Mouse (Mus musculus) midbrain, embryonic 16.5 days (tissue): Measurements from ENCODE around the gene Vps8. TPM values are rescaled to one million over a fixed set of nuclear protein-coding genes. Genes with fewer than 3 reads are reported as not detected.

Experiments
- ATAC-seq: fragments of 200-750 bp; cut with Nextera tagmentation; 2 replicates; pipeline ENCODE4 v1.8.0; 2017; ENCODE audit warnings: moderate TSS enrichment
- H3K27ac ChIP-seq: fragments of 300-500 bp; sonication (generic); 2 replicates; pipeline ENCODE4 v1.5.1; 2014; ENCODE audit warnings: mild to moderate bottlenecking, low read length, mixed read lengths
- H3K27me3 ChIP-seq: fragments of 300-500 bp; sonication (generic); 2 replicates; pipeline ENCODE4 v1.6.1; 2014; ENCODE audit warnings: low read depth, low read length, mixed read lengths; ENCODE audit not compliant: control insufficient read depth, insufficient read depth
- H3K36me3 ChIP-seq: fragments of 300-500 bp; sonication (generic); 2 replicates; pipeline ENCODE4 v1.6.1; 2014; ENCODE audit warnings: mild to moderate bottlenecking, low read length, moderate library complexity, mixed read lengths; ENCODE audit not compliant: control insufficient read depth, insufficient read depth
- H3K4me1 ChIP-seq: fragments of 300-500 bp; sonication (generic); 2 replicates; pipeline ENCODE4 v1.6.1; 2014; ENCODE audit warnings: mild to moderate bottlenecking, low read length, mixed read lengths; ENCODE audit not compliant: control insufficient read depth, insufficient read depth
- H3K4me2 ChIP-seq: fragments of 300-500 bp; sonication (generic); 2 replicates; pipeline ENCODE4 v1.6.1; 2014; ENCODE audit warnings: mild to moderate bottlenecking, low read length, mixed read lengths
- H3K4me3 ChIP-seq: fragments of 300-500 bp; sonication (generic); 2 replicates; pipeline ENCODE4 v1.5.1; 2014; ENCODE audit warnings: low read depth, mild to moderate bottlenecking, low read length, moderate library complexity, mixed read lengths
- H3K9ac ChIP-seq: fragments of 300-500 bp; sonication (generic); 2 replicates; pipeline ENCODE4 v1.6.1; 2014; ENCODE audit warnings: low read depth, low read length, mixed read lengths
- H3K9me3 ChIP-seq: fragments of 300-500 bp; sonication (generic); replicated peaks from 2 replicates; pipeline ENCODE4 v1.6.1; 2014; ENCODE audit warnings: mild to moderate bottlenecking, low read length, mixed read lengths; ENCODE audit not compliant: control insufficient read depth, poor library complexity, severe bottlenecking
- WGBS: fragments of 180-500 bp; shearing (Covaris S2); extraction: QIAGEN DNeasy Blood & Tissue Kit; methylation state at CpG from one replicate; pipeline ENCODE4 v1.1.7; 2014; 5-methylcytosine and 5-hydroxymethylcytosine counted together
- polyA plus RNA-seq: library from polyadenylated mRNA; unstranded; fragments of >200 nt; fragmentation: Nextera tagmentation; extraction: Ambion mirVana; gene quantifications from 2 replicates; pipeline ENCODE4 v1.2.1, GENCODE M21; 2015

Gene Vps8
- polyA plus RNA-seq, 1 experiment from 2014 or later = 41.2 TPM

DNA sequence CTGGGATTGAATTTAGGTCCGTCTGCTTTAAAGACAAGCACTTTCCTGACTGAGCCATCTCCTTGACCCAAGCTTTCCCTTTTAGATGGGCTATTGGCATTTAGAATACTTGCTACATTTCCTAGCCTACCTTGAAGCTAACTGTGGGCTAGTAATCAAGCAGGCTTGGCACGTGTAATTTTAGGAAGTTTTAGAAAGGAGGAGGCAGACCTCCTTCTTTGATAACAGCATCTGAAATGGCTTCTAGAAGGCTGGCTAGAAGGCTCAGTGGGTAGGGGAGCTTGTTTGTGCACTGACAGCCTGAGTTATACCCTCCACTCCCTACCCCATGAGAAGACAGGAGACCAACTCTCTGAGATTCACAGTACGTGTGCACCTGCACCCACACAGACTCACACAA, 9.1 kb upstream of the Vps8 start:
- H3K4me2 ChIP-seq = no peak overlapping the region
- WGBS = 80% methylated on average over 3 of the region's 3 CpGs
- H3K27ac ChIP-seq = no peak overlapping the region
- H3K27me3 ChIP-seq = no peaks in the 10 kb centered on the region
- H3K4me1 ChIP-seq = no peaks in the 10 kb centered on the region
- no peak for ATAC-seq
- no peaks in the 10 kb centered on the region for H3K36me3 ChIP-seq
- no peak overlapping the region for H3K4me3 ChIP-seq
- H3K9me3 ChIP-seq = no peaks in the 10 kb centered on the region
- no peak overlapping the region for H3K9ac ChIP-seq

DNA sequence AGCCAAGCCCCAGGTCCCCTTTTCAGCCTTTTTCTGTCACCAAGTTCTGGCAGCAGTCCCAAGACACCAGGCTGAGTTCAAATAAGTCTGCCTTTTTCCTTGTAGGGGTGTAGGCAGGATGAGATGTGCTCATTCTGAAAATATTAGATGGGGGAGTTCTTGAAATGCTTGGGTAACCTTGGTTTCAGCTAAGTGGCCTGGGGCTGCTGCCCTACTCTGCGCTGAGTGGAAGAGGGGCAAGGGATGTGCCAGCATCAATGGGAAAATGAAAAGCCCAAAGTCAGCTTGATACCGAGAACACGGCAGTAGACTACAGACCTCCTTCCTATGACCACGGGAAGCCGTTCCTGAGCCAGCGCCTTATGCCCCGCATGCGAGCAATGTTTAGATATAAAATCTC, 7.8 kb upstream of the Vps8 start:
- no peaks in the 10 kb centered on the region for H3K27me3 ChIP-seq

DNA sequence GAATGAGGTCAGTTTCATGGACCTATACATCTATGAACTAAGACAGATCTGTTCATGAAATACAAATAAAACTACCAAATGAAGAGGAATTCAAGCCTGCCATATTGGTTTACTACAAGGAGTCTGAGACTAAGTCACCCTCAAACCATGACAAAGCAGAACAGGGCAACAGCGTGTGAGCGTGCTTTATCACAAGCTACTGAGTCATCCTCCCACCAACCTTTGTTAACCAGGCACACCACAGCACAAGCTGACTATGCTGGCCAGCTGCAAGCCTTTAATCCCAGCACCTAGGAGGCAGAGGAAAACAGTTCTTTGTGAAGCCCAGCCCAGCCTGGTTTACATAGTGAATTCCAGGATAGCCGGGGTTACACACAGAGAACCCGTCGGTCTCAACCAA, 4.9 kb upstream of the Vps8 start:
- no peaks in the 10 kb centered on the region for H3K36me3 ChIP-seq
- 37% methylated on average over 5 of the region's 5 CpGs for WGBS
- H3K4me1 ChIP-seq = no peaks in the 10 kb centered on the region
- H3K9me3 ChIP-seq = no peaks in the 10 kb centered on the region
- no peak overlapping the region for H3K4me2 ChIP-seq
- ATAC-seq = no peak
- H3K4me3 ChIP-seq = no peak overlapping the region
- no peak overlapping the region for H3K27ac ChIP-seq
- H3K9ac ChIP-seq = no peak overlapping the region
- no peaks in the 10 kb centered on the region for H3K27me3 ChIP-seq

More for the DNA sequence above, 7.8 kb upstream of the Vps8 start:
- no peak for ATAC-seq
- no peak overlapping the region for H3K27ac ChIP-seq
- H3K4me3 ChIP-seq = no peak overlapping the region
- WGBS = 93% methylated on average over 8 of the region's 8 CpGs
- H3K9me3 ChIP-seq = no peaks in the 10 kb centered on the region
- no peak overlapping the region for H3K4me2 ChIP-seq
- no peaks in the 10 kb centered on the region for H3K36me3 ChIP-seq
- H3K9ac ChIP-seq = no peak overlapping the region
- no peaks in the 10 kb centered on the region for H3K4me1 ChIP-seq

DNA sequence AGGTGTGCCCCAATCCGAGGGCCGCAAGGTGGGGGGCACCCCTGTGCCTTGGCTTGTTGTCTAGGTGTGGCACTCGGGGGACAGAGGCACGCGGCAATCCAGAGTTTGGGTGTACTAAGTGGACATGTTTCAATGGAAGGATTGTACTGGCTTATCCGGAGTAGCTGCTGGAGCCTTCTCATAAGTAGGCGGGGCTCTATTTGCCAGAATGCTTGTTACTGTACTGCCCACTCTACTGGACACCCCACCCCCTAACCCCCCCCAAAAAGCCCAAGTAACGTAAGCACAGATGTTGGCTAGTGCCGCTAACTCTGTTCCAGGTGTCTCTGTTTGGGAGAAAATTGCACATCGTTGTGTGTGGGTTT, 610 bp downstream of the Vps8 start:
- H3K4me3 ChIP-seq = peak overlapping the region; percentile 95
- no peaks in the 10 kb centered on the region for H3K36me3 ChIP-seq
- H3K9me3 ChIP-seq = no peaks in the 10 kb centered on the region
- no peak for ATAC-seq
- H3K4me1 ChIP-seq = peaks cover 8% of the 10 kb centered on the region
- H3K27me3 ChIP-seq = no peaks in the 10 kb centered on the region
- peak overlapping the region; percentile 77 for H3K27ac ChIP-seq
- 7% methylated on average over 10 of the region's 10 CpGs for WGBS
- H3K9ac ChIP-seq = peak overlapping the region; percentile 92
- H3K4me2 ChIP-seq = peak overlapping the region; percentile 77

DNA sequence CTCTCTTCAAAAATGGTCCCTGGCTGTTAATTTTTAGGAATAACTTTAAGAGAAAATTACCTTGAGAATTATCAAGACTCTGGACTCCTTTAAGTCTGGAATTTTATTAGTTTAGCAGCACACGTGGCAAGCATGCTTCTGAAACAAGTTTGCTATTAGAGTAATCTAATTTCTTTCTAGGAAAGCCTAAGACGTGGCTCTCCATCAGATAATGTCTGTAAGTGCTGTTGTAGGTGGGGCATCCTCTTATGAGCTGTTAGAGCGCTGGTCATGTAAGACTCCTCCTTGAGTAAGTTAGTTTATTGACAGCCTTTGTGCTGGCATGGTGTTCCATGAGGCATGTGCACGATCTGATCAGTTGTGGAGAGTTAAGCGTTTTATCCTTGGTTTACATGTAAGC, 5.2 kb downstream of the Vps8 start:
- Histone ChIP-seq H3K27me3 (no peaks in the 10 kb centered on the region), H3K27ac (no peak overlapping the region), H3K4me1 (peaks cover 8% of the 10 kb centered on the region), H3K9me3 (no peaks in the 10 kb centered on the region), H3K9ac (no peak overlapping the region), H3K4me3 (no peak overlapping the region), H3K4me2 (no peak overlapping the region), H3K36me3 (0 out of 2 replicates have a peak, but pooled peaks cover 2% of the 10 kb centered on the region)
- ATAC-seq = no peak
- WGBS = 81% methylated on average over 5 of the region's 5 CpGs

DNA sequence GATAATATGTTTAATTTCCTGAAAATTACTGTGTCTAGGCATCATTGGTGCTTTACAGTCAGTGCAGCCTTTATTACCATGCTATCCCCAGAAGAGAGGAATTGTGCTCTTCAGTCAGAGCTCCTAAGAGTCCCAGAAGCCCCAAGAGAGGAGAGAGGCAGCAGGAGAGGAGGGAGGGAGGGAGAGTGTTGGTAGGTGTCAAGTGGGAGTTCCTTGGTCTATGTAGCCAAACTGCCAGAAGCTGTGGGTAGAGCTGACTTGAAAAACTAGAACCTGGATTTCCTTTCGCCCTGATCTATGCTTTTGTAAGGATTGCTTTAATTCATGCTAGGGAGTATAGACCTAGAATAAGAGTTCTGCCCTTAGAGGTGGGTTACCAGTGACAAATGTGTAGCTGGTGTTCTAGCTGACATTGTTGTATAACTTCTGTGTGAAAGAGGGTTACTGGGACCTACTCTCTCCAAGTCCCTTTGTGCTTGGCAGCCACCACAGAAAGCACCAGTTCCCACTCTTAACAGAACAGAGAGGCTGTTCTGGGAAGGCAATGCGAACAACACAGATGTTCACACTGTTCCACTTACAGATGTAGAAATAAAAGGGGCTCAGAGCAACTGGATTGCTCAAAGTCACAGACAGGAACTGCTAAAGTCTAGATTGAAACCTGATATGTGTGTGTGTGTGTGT, 7.6 kb downstream of the Vps8 start:
- Histone ChIP-seq H3K36me3 (0 out of 2 replicates have a peak, but pooled peaks cover 2% of the 10 kb centered on the region), H3K4me2 (no peak overlapping the region), H3K27ac (no peak overlapping the region), H3K27me3 (no peaks in the 10 kb centered on the region), H3K9ac (no peak overlapping the region), H3K4me1 (no peaks in the 10 kb centered on the region), H3K9me3 (no peaks in the 10 kb centered on the region), H3K4me3 (no peak overlapping the region)
- no peak for ATAC-seq
- WGBS = 79% methylated on average over 2 of the region's 2 CpGs

DNA sequence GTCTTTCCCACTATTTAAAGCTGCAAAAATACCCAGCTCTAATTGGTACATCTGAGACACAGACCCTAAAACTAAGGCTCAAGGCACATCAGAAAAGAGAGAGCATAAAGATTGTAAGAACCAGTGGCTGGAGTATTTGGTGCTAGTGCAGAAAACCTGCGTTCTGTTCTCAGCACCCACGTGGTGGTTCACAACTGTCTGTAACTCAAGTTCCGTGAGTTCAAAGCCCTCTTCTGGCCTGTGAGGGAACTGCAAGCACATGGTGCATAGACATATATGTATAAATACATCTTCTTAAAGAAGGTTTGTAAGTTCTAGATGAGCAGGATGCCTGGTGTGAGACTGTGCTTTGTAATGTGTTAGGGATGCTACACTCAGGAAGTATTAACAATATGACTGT, 8.7 kb downstream of the Vps8 start:
- WGBS = 89% methylated on average over 3 of the region's 3 CpGs
- Histone ChIP-seq H3K9me3 (no peaks in the 10 kb centered on the region), H3K9ac (no peak overlapping the region), H3K4me2 (no peak overlapping the region), H3K27me3 (no peaks in the 10 kb centered on the region), H3K27ac (no peak overlapping the region), H3K4me1 (no peaks in the 10 kb centered on the region), H3K4me3 (no peak overlapping the region), H3K36me3 (0 out of 2 replicates have a peak, but pooled peaks cover 2% of the 10 kb centered on the region)
- no peak for ATAC-seq

DNA sequence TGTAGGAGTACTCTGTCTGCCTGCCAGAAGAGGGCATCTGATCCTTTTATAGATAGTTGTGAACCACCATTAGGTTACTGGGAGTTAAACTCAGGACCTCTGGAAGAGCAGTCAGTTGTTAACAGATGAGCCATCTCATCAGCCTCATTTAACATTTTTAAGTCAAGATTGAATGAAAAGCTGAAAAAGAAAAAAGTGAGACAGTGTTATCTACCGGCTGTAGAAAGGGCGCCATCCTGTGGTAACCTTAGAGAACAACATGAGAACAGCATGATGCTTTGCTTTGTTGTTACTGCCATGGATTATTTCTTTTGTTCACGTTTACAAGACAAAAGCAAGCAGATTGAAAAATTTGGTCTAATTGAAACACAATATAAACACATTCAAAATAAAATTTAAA, 10.6 kb downstream of the Vps8 start:
- no peak overlapping the region for H3K9ac ChIP-seq
- no peak overlapping the region for H3K4me3 ChIP-seq
- H3K27me3 ChIP-seq = no peaks in the 10 kb centered on the region
- no peak overlapping the region for H3K27ac ChIP-seq
- no peaks in the 10 kb centered on the region for H3K9me3 ChIP-seq
- H3K36me3 ChIP-seq = peaks cover 2% of the 10 kb centered on the region; the same call in 1 of the 2 replicates
- ATAC-seq = no peak
- no peak overlapping the region for H3K4me2 ChIP-seq
- 42% methylated on average over 3 of the region's 3 CpGs for WGBS
- no peaks in the 10 kb centered on the region for H3K4me1 ChIP-seq

DNA sequence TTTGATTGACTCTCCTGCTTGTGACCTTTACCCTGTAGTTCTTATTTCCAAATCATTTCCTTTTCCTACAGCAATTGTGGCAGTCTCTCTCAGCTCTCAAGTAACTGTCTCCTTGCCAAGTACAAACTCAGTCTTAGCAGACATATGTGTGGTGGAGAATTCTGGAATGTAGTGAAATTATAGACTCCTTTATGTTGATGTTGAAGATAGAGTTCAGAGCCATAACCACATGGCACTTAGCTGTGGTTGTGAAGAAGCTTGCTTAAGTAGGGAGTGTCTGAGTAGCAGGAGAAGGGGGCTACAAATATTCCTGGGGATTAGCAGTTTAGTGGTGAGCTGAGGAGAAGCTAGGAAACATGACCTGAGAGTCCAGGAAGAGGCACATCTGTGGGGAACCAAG, 18.1 kb downstream of the Vps8 start:
- no peaks in the 10 kb centered on the region for H3K9me3 ChIP-seq
- ATAC-seq = no peak
- no peaks in the 10 kb centered on the region for H3K4me1 ChIP-seq
- H3K4me2 ChIP-seq = no peak overlapping the region
- H3K9ac ChIP-seq = no peak overlapping the region
- no peak overlapping the region for H3K27ac ChIP-seq
- no peaks in the 10 kb centered on the region for H3K27me3 ChIP-seq
- peaks cover 10% of the 10 kb centered on the region for H3K36me3 ChIP-seq
- H3K4me3 ChIP-seq = no peak overlapping the region
